Comparison of ENCODE assay signal across 8 mouse cellular contexts in the genomic region with DNA sequence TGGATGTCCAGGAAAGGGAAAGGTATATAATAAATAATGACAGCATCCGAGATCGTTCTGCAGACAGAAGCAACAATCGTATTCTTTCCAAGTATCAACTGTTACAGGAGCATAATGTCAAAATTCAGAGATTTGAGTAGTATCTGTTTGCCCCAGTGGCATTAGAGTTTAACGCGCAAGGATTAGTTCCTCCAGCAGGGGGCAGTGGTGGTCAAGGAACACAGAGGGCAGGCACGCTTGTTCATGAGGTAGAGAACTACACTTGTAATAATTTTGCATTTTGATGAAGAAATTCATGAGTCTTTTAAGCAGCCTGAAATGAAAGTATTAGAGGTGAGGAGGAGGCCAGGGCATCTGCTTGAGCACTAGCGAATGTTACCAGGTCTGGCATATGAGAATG. TPM values are rescaled to one million over a fixed set of nuclear protein-coding genes. Genes with fewer than 3 reads are reported as not detected.
A peak's percentile ranks its signal among the peaks of the same experiment; 100 is the strongest.
DNase-seq lines count a peak whose midpoint lies in the region; ATAC-seq lines count a peak whose summit lies in the region.

No protein-coding gene starts in this region.

- H3K27ac ChIP-seq in hindbrain, embryonic 10.5 days: no peak overlapping the region
- H3K27ac ChIP-seq in hindbrain, embryonic 12.5 days: no peak overlapping the region
- no peak overlapping the region for H3K27ac ChIP-seq in forebrain, embryonic 12.5 days
- no peak overlapping the region for H3K27ac ChIP-seq in intestine, embryonic 15.5 days
- no peak overlapping the region for H3K27ac ChIP-seq in limb, embryonic 10.5 days

- no peak overlapping the region for H3K4me2 ChIP-seq in hindbrain, embryonic 12.5 days (replicated peaks)
- H3K4me2 ChIP-seq in forebrain, embryonic 12.5 days: no peak overlapping the region
- no peak overlapping the region for H3K4me2 ChIP-seq in intestine, embryonic 15.5 days (replicated peaks)

- H3K9me3 ChIP-seq in hindbrain, embryonic 10.5 days: no peaks in the 10 kb centered on the region
- no peaks in the 10 kb centered on the region for H3K9me3 ChIP-seq in hindbrain, embryonic 12.5 days (replicated peaks)
- no peaks in the 10 kb centered on the region for H3K9me3 ChIP-seq in forebrain, embryonic 12.5 days
- no peaks in the 10 kb centered on the region for H3K9me3 ChIP-seq in intestine, embryonic 15.5 days
- H3K9me3 ChIP-seq in limb, embryonic 10.5 days (replicated peaks): no peaks in the 10 kb centered on the region

- H3K4me3 ChIP-seq in hindbrain, embryonic 10.5 days: no peak overlapping the region
- no peak overlapping the region for H3K4me3 ChIP-seq in hindbrain, embryonic 12.5 days
- no peak overlapping the region for H3K4me3 ChIP-seq in forebrain, embryonic 12.5 days (replicated peaks)
- no peak overlapping the region for H3K4me3 ChIP-seq in intestine, embryonic 15.5 days (replicated peaks)
- H3K4me3 ChIP-seq in limb, embryonic 10.5 days: no peak overlapping the region

- H3K36me3 ChIP-seq in hindbrain, embryonic 10.5 days: no peaks in the 10 kb centered on the region
- no peaks in the 10 kb centered on the region for H3K36me3 ChIP-seq in hindbrain, embryonic 12.5 days
- no peaks in the 10 kb centered on the region for H3K36me3 ChIP-seq in forebrain, embryonic 12.5 days (replicated peaks)
- H3K36me3 ChIP-seq in intestine, embryonic 15.5 days: no peaks in the 10 kb centered on the region
- no peaks in the 10 kb centered on the region for H3K36me3 ChIP-seq in limb, embryonic 10.5 days

- no peak overlapping the region for H3K9ac ChIP-seq in hindbrain, embryonic 12.5 days
- H3K9ac ChIP-seq in forebrain, embryonic 12.5 days: no peak overlapping the region
- H3K9ac ChIP-seq in intestine, embryonic 15.5 days: no peak overlapping the region

- peak; percentile 82 for DNase-seq in hindbrain, embryonic 10.5 days (ENCODE audit: low spot score)
- DNase-seq in brain, adult 2 months (ENCODE audit: low read depth, low spot score): peak; percentile 82
- DNase-seq in limb, embryonic 10.5 days (ENCODE audit: low spot score): peak; percentile 91
- peak; percentile 61 to 80 for DNase-seq in natural killer cell, adult 2 months (ENCODE audit: low spot score in 2 of 2)
- DNase-seq in testis, postnatal 10 days (ENCODE audit: low spot score): peak; percentile 95

- 10% methylated on average over 7 of the region's 7 CpGs for WGBS in hindbrain, embryonic 10.5 days
- 8% methylated on average over 7 of the region's 7 CpGs for WGBS in hindbrain, embryonic 12.5 days
- WGBS in forebrain, embryonic 12.5 days: 11% methylated on average over 7 of the region's 7 CpGs
- 7% methylated on average over 7 of the region's 7 CpGs for WGBS in intestine, embryonic 15.5 days
- WGBS in limb, embryonic 10.5 days: 12% methylated on average over 7 of the region's 7 CpGs

- ATAC-seq in hindbrain, embryonic 12.5 days (ENCODE audit: low FRiP score): no peak; the same call in 1 of the 2 replicates
- ATAC-seq in forebrain, embryonic 12.5 days (ENCODE audit: low FRiP score): 0 out of 2 replicates have a peak, but pooled peaks have one; percentile 9
- 0 out of 2 replicates have a peak, but pooled peaks have one; percentile 41 for ATAC-seq in intestine, embryonic 15.5 days

- no peaks in the 10 kb centered on the region for H3K27me3 ChIP-seq in hindbrain, embryonic 10.5 days (ENCODE audit: insufficient read depth, poor library complexity, severe bottlenecking)
- H3K27me3 ChIP-seq in hindbrain, embryonic 12.5 days: no peaks in the 10 kb centered on the region; the same call in 1 of the 2 replicates
- no peaks in the 10 kb centered on the region for H3K27me3 ChIP-seq in forebrain, embryonic 12.5 days
- no peaks in the 10 kb centered on the region for H3K27me3 ChIP-seq in intestine, embryonic 15.5 days (replicated peaks)
- H3K27me3 ChIP-seq in limb, embryonic 10.5 days (ENCODE audit: low read depth, poor library complexity, severe bottlenecking): no peaks in the 10 kb centered on the region

- no peaks in the 10 kb centered on the region for H3K4me1 ChIP-seq in hindbrain, embryonic 10.5 days (replicated peaks)
- H3K4me1 ChIP-seq in hindbrain, embryonic 12.5 days: no peaks in the 10 kb centered on the region
- H3K4me1 ChIP-seq in forebrain, embryonic 12.5 days: no peaks in the 10 kb centered on the region
- H3K4me1 ChIP-seq in intestine, embryonic 15.5 days (replicated peaks): no peaks in the 10 kb centered on the region
- H3K4me1 ChIP-seq in limb, embryonic 10.5 days: no peaks in the 10 kb centered on the region

RNA-seq across cellular contexts. Expression of a gene that starts 15.6 kb away (rescaled TPM):
- polyA plus RNA-seq in hindbrain, embryonic 10.5 days (2016; fragmentation: Nextera tagmentation; extraction: Ambion mirVana): 1.3 and 2.1 TPM in 2 replicates
- polyA plus RNA-seq in hindbrain, embryonic 12.5 days (2016; fragmentation: Nextera tagmentation; extraction: Ambion mirVana): 8.3 and 9.1 TPM in 2 replicates
- 5.3 and 5.7 TPM in 2 replicates for polyA plus RNA-seq in forebrain, embryonic 12.5 days (2016; fragmentation: Nextera tagmentation; extraction: Ambion mirVana)
- polyA plus RNA-seq in intestine, embryonic 15.5 days (2015; fragmentation: Nextera tagmentation; extraction: Ambion mirVana): 2.4 TPM in 2 replicates
- polyA plus RNA-seq in limb, embryonic 10.5 days (2016; fragmentation: Nextera tagmentation; extraction: Ambion mirVana): 0.66 and 0.67 TPM in 2 replicates
